Mouse (Mus musculus) liver, embryonic 14.5 days (tissue): ENCODE data around the gene Prlhr.

Experiments used
- CTCF ChIP-seq: IDR thresholded peaks from 2 replicates; pipeline ENCODE4 v1.5.1; 2016; ENCODE audit warnings: antibody characterized with exemption, low read depth, control low read depth
- EP300 ChIP-seq: IDR thresholded peaks from 2 replicates; pipeline ENCODE4 v1.6.1; 2016; ENCODE audit warnings: antibody characterized with exemption, low read depth

- no peak for TF ChIP-seq CTCF
- no peak for TF ChIP-seq EP300
Measured at GRCm38 (mm10) chr19:60468846-60469245, 742 bp upstream of the Prlhr start.
